Mouse (Mus musculus): ENCODE results near the gene Nek7. TPM values are rescaled to one million over a fixed set of nuclear protein-coding genes. Genes with fewer than 3 reads are reported as not detected.

Gene Nek7
- polyA plus RNA-seq, 1 experiment from 2014 or later: 72.7 TPM

- DNase-seq (ENCODE audit: low read depth, low spot score): no peak
- POLR2A ChIA-PET: no interaction called here
- in situ Hi-C loops (cut with MboI; ENCODE audit: low pct_unique_long_range_greater_than_20kb): no loop called here
- no peaks in the 10 kb centered on the region for H3K27me3 ChIP-seq
- no peak for TF ChIP-seq CTCF (IDR thresholded peaks at IDR 0.05)
- no peak for ATAC-seq
- CTCF ChIA-PET: no interaction called here
Observed at GRCm38 (mm10) chr1:138500155-138500554, 119.8 kb downstream of the Nek7 start.

GRCm38 (mm10) chr1:138499461-138499860 lies 120.5 kb downstream of the Nek7 start:
- POLR2A ChIA-PET: no interaction called here
- TF ChIP-seq CTCF (IDR thresholded peaks at IDR 0.05): no peak
- ATAC-seq: no peak
- CTCF ChIA-PET: no interaction called here
- no peak for DNase-seq (ENCODE audit: low read depth, low spot score)
- in situ Hi-C loops (cut with MboI; ENCODE audit: low pct_unique_long_range_greater_than_20kb): loop anchor here (25.0 kb wide), 1 partner anchor 362 kb away; no protein-coding TSS in a partner anchor
- H3K27me3 ChIP-seq: no peaks in the 10 kb centered on the region

- H3K27me3 ChIP-seq: no peaks in the 10 kb centered on the region
- no peak for DNase-seq (ENCODE audit: low read depth, low spot score)
- POLR2A ChIA-PET: no interaction called here
- no peak for TF ChIP-seq CTCF (IDR thresholded peaks at IDR 0.05)
- in situ Hi-C loops (cut with MboI; ENCODE audit: low pct_unique_long_range_greater_than_20kb): loop anchor here (25.0 kb wide), 1 partner anchor 354 kb away; no protein-coding TSS in a partner anchor
- no peak for ATAC-seq
- CTCF ChIA-PET: interaction anchor here (1.0 to 1.4 kb wide), 3 partner anchors 15 to 163 kb away, joined by 3 to 5 read pairs (median 3); no protein-coding TSS in a partner anchor
Observed at GRCm38 (mm10) chr1:138491382-138492097, 128.4 kb downstream of the Nek7 start.

- peak; percentile 63 for TF ChIP-seq CTCF (IDR thresholded peaks at IDR 0.05)
- in situ Hi-C loops (cut with MboI; ENCODE audit: low pct_unique_long_range_greater_than_20kb): loop anchor here (5.0 to 25.0 kb wide), 2 partner anchors 155 to 350 kb away; no protein-coding TSS in a partner anchor
- no peaks in the 10 kb centered on the region for H3K27me3 ChIP-seq
- POLR2A ChIA-PET: no interaction called here
- no peak for ATAC-seq
- DNase-seq (ENCODE audit: low read depth, low spot score): no peak
- CTCF ChIA-PET: interaction anchor here (0.9 kb wide), 1 partner anchor 153 kb away, joined by 3 read pairs; no protein-coding TSS in a partner anchor
Observed at GRCm38 (mm10) chr1:138487569-138487968, 132.4 kb downstream of the Nek7 start.

- DNase-seq (ENCODE audit: low read depth, low spot score): no peak
- H3K27me3 ChIP-seq: no peaks in the 10 kb centered on the region
- POLR2A ChIA-PET: no interaction called here
- no peak for TF ChIP-seq CTCF (IDR thresholded peaks at IDR 0.05)
- ATAC-seq: no peak
- in situ Hi-C loops (cut with MboI; ENCODE audit: low pct_unique_long_range_greater_than_20kb): loop anchor here (25.0 kb wide), 1 partner anchor 343 kb away; no protein-coding TSS in a partner anchor
- CTCF ChIA-PET: interaction anchor here (2.0 kb wide), 1 partner anchor 11 kb away, joined by 5 read pairs; no protein-coding TSS in a partner anchor
Observed at GRCm38 (mm10) chr1:138480694-138481093, 139.2 kb downstream of the Nek7 start.

- H3K27me3 ChIP-seq: no peaks in the 10 kb centered on the region
- ChIA-PET POLR2A (interaction anchor here (1.1 kb wide), 1 partner anchor 10 kb away, joined by 4 read pairs; no protein-coding TSS in a partner anchor), CTCF (no interaction called here)
- DNase-seq (ENCODE audit: low read depth, low spot score) (no peak), ATAC-seq (no peak)
- in situ Hi-C loops (cut with MboI; ENCODE audit: low pct_unique_long_range_greater_than_20kb): no loop called here
- TF ChIP-seq CTCF (IDR thresholded peaks at IDR 0.05): no peak
Observed at GRCm38 (mm10) chr1:138465352-138465751, 154.6 kb downstream of the Nek7 start.

- no peaks in the 10 kb centered on the region for H3K27me3 ChIP-seq
- in situ Hi-C loops (cut with MboI; ENCODE audit: low pct_unique_long_range_greater_than_20kb): no loop called here
- TF ChIP-seq CTCF (IDR thresholded peaks at IDR 0.05): no peak
- ChIA-PET POLR2A (no interaction called here), CTCF (interaction anchor here (0.7 to 2.3 kb wide), 4 partner anchors 11 to 319 kb away, joined by 3 to 8 read pairs (median 3); no protein-coding TSS in a partner anchor)
- no peak for DNase-seq (ENCODE audit: low read depth, low spot score)
- no peak for ATAC-seq
Observed at GRCm38 (mm10) chr1:138461425-138461824, 158.5 kb downstream of the Nek7 start.

GRCm38 (mm10) chr1:138449476-138449851 lies 170.5 kb downstream of the Nek7 start:
- CTCF ChIA-PET: interaction anchor here (1.0 to 2.2 kb wide), 2 partner anchors 12 to 13 kb away, joined by 3 to 8 read pairs; no protein-coding TSS in a partner anchor
- no peak for ATAC-seq
- TF ChIP-seq CTCF (IDR thresholded peaks at IDR 0.05): no peak
- POLR2A ChIA-PET: interaction anchor here (1.0 kb wide), 1 partner anchor 9 kb away, joined by 3 read pairs; no protein-coding TSS in a partner anchor
- in situ Hi-C loops (cut with MboI; ENCODE audit: low pct_unique_long_range_greater_than_20kb): no loop called here
- no peak for DNase-seq (ENCODE audit: low read depth, low spot score)
- H3K27me3 ChIP-seq: no peaks in the 10 kb centered on the region

- H3K27me3 ChIP-seq: no peaks in the 10 kb centered on the region
- POLR2A ChIA-PET: interaction anchor here (1.0 kb wide), 1 partner anchor 10 kb away, joined by 3 read pairs; no protein-coding TSS in a partner anchor
- no peak for TF ChIP-seq CTCF (IDR thresholded peaks at IDR 0.05)
- CTCF ChIA-PET: interaction anchor here (1.0 kb wide), 1 partner anchor 13 kb away, joined by 3 read pairs; no protein-coding TSS in a partner anchor
- in situ Hi-C loops (cut with MboI; ENCODE audit: low pct_unique_long_range_greater_than_20kb): no loop called here
- no peak for DNase-seq (ENCODE audit: low read depth, low spot score)
- no peak for ATAC-seq
Observed at GRCm38 (mm10) chr1:138448635-138449475, 171.1 kb downstream of the Nek7 start.

- in situ Hi-C loops (cut with MboI; ENCODE audit: low pct_unique_long_range_greater_than_20kb): no loop called here
- POLR2A ChIA-PET: no interaction called here
Observed at GRCm38 (mm10) chr1:138446846-138447245, 173.1 kb downstream of the Nek7 start.

More at GRCm38 (mm10) chr1:138446846-138447245, 173.1 kb downstream of the Nek7 start:
- no peak for ATAC-seq
- no peak for TF ChIP-seq CTCF (IDR thresholded peaks at IDR 0.05)
- H3K27me3 ChIP-seq: no peaks in the 10 kb centered on the region
- no peak for DNase-seq (ENCODE audit: low read depth, low spot score)
- CTCF ChIA-PET: interaction anchor here (1.0 to 1.6 kb wide), 3 partner anchors 12 to 44 kb away, joined by 3 to 4 read pairs (median 3); no protein-coding TSS in a partner anchor

Other genes starting within 250 kb of the Nek7 start
- gene Lhx9, start 228.4 kb upstream of the Nek7 start, polyA plus RNA-seq (2021): 27.0 TPM
- 29.8 TPM for gene 2310009B15Rik, start 236.7 kb upstream of the Nek7 start, polyA plus RNA-seq (2021)

Measured in Patski (cell line).